Mouse (Mus musculus) kidney, adult 2 months (tissue): ENCODE measurements around the gene Hs6st1. TPM values are rescaled to one million over a fixed set of nuclear protein-coding genes. Genes with fewer than 3 reads are reported as not detected.

Source experiments
- DNase-seq: peaks from one replicate; pipeline ENCODE4 v3.0.0; 2021
- H3K27ac ChIP-seq: fragments of 200-500 bp; 2 replicates; pipeline ENCODE4 v1.5.1; 2012; ENCODE audit warnings: low read depth, low read length, control low read depth, inconsistent platforms; ENCODE audit not compliant: insufficient read depth
- H3K27me3 ChIP-seq: fragments of 200-500 bp; replicated peaks from 2 replicates; pipeline ENCODE4 v1.6.1; 2012; ENCODE audit warnings: mild to moderate bottlenecking, moderate library complexity, low read length, inconsistent platforms; ENCODE audit not compliant: control insufficient read depth, insufficient read depth
- H3K36me3 ChIP-seq: fragments of 200-500 bp; 2 replicates; pipeline ENCODE4 v1.6.1; 2012; ENCODE audit warnings: mild to moderate bottlenecking, moderate library complexity, low read length, inconsistent platforms; ENCODE audit not compliant: control insufficient read depth, insufficient read depth
- H3K4me1 ChIP-seq: fragments of 200-500 bp; 2 replicates; pipeline ENCODE4 v1.6.1; 2011; ENCODE audit warnings: low read length; ENCODE audit not compliant: control insufficient read depth, insufficient read depth
- H3K4me3 ChIP-seq: fragments of 200-500 bp; 2 replicates; pipeline ENCODE4 v1.5.1; 2011; ENCODE audit warnings: mild to moderate bottlenecking, low read depth, low read length, control low read depth; ENCODE audit not compliant: insufficient read depth
- CTCF ChIP-seq: fragments of 200-500 bp; conservative IDR thresholded peaks from 2 replicates; pipeline ENCODE4 v1.5.1; 2011; ENCODE audit warnings: low read depth, mild to moderate bottlenecking, control low read depth, low read length, moderate library complexity, mixed read lengths; ENCODE audit not compliant: insufficient read depth, insufficient read length
- POLR2A ChIP-seq: fragments of 200-500 bp; IDR thresholded peaks from one replicate; pipeline ENCODE4 v1.6.1; 2011; ENCODE audit warnings: low read depth, low read length, control low read depth
- WGBS: fragments of 180-500 bp; shearing (Covaris S2); methylation state at CpG from one replicate; pipeline ENCODE4 v1.1.7; 2018; 5-methylcytosine and 5-hydroxymethylcytosine counted together
- polyA plus RNA-seq: library from polyadenylated mRNA; depleted of rRNA; stranded (reverse); fragments of >200 nt; gene quantifications from 2 replicates; pipeline ENCODE4 v1.2.3, GENCODE M21; 2012

Gene Hs6st1
- polyA plus RNA-seq, 1 experiment = 123 TPM

DNA sequence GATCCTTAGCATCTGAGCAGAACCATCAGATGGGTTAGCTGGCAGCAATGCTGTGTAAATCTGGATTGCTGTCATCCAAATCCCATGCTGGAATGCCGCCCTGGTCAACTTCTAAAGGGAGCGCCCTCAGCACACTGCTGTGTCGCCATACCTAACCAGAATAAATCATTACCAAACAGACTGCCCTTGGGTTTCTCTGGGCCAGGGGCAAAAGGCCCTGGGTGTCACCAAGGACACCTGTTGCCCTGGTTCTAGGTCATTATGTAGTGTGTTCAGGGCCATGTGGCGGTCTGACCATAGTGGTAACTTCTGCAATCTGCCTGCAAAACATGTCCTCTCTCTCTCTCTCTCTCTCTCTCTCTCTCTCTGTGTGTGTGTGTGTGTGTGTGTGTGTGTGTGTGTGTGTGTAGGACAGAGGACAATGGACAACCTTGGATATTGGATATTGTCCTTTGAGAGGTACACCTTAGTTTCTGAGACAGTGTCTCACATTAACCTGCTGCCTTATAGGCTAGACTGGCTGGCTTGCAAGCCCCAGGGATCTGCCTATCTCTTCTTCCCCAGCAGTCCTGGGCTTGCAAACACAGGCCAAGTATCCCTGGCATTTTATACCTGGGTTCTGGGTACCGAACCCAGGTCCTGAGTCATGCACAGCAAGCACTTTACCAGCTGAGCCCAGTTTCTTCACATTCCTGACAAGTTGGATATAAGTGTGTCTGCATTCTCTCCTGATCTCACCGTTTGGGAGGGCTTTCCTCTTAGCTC is 1.8 kb upstream of the Hs6st1 start:
- peak; percentile 58 for DNase-seq
- Histone ChIP-seq H3K36me3 (no peaks in the 10 kb centered on the region), H3K4me1 (peaks cover 27% of the 10 kb centered on the region), H3K27me3 (no peaks in the 10 kb centered on the region), H3K4me3 (no peak overlapping the region), H3K27ac (no peak overlapping the region)
- TF ChIP-seq POLR2A (no peak), CTCF (no peak)
- WGBS = 73% methylated on average over 6 of the region's 6 CpGs

DNA sequence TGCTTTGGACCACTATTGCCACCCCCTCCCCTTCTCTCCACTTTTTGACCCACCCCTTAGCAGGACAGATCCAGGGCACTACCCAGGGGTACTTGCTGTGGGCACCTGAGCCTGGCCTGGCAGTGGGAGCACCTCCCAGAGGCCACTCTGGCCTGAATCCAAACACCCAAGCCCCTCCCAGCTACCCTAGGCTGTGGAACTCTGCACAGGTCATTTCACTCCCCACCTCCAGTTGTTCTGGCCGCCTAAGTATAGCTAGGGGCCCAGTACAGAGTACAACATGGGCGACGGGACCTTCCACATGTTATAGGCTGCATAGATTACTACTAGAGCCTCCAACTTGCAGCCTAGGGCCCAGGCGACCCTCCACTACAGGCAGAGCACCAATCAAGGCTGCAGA is 999 bp upstream of the Hs6st1 start:
- Histone ChIP-seq H3K4me1 (peaks cover 33% of the 10 kb centered on the region), H3K36me3 (no peaks in the 10 kb centered on the region), H3K27me3 (no peaks in the 10 kb centered on the region), H3K4me3 (no peak overlapping the region), H3K27ac (no peak overlapping the region)
- DNase-seq = peak; percentile 76
- 48% methylated on average over 4 of the region's 4 CpGs for WGBS
- no peak for TF ChIP-seq POLR2A
- no peak for TF ChIP-seq CTCF

DNA sequence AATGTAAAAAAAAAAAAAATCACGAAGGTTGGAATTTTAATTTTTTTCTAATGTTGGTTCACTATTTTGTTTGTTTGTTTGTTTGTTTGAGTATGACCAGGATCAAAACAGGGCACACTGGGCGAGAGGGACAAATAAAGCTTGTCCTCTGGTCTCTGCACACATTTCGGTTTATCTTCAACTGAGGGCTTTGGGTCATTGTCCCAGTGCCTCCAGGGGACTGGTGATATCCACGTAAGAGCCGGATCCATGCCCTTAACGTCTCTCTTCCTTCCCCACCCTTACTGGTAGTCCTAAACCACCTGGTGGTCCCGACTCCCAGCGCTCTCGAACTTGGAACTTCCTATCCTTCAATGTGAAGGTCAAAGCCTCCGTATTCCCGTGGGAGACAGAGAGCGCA is 589 bp upstream of the Hs6st1 start:
- Histone ChIP-seq H3K4me1 (peaks cover 35% of the 10 kb centered on the region), H3K4me3 (peak overlapping the region; percentile 38; the same call in 1 of the 2 replicates), H3K36me3 (no peaks in the 10 kb centered on the region), H3K27me3 (no peaks in the 10 kb centered on the region), H3K27ac (peak overlapping the region; percentile 78)
- TF ChIP-seq CTCF (no peak), POLR2A (no peak)
- WGBS = 20% methylated on average over 12 of the region's 12 CpGs
- no peak for DNase-seq

DNA sequence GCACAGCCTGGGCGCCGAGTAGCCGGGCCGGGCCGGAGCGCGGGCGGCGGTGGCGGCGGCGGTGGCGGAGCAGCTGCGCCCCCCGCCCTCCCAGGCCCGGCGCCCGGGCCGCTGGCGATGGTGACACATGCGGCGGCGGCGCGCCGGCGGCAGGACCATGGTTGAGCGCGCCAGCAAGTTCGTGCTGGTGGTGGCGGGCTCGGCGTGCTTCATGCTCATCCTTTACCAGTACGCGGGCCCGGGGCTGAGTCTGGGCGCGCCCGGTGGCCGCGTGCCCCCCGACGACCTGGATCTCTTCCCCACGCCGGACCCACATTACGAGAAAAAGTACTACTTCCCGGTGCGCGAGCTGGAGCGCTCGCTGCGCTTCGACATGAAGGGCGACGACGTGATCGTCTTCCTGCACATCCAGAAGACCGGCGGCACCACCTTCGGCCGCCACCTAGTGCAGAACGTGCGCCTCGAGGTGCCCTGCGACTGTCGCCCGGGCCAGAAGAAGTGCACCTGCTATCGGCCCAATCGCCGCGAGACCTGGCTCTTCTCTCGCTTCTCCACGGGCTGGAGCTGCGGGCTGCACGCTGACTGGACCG is 426 bp downstream of the Hs6st1 start:
- TF ChIP-seq POLR2A = no peak
- no peak for TF ChIP-seq CTCF
- Histone ChIP-seq H3K36me3 (no peaks in the 10 kb centered on the region), H3K27ac (peak overlapping the region; percentile 44), H3K27me3 (no peaks in the 10 kb centered on the region), H3K4me1 (peaks cover 45% of the 10 kb centered on the region), H3K4me3 (peak overlapping the region; percentile 60)
- DNase-seq = peak; percentile 55
- WGBS = under 1% methylated on average over 68 of the region's 76 CpGs

DNA sequence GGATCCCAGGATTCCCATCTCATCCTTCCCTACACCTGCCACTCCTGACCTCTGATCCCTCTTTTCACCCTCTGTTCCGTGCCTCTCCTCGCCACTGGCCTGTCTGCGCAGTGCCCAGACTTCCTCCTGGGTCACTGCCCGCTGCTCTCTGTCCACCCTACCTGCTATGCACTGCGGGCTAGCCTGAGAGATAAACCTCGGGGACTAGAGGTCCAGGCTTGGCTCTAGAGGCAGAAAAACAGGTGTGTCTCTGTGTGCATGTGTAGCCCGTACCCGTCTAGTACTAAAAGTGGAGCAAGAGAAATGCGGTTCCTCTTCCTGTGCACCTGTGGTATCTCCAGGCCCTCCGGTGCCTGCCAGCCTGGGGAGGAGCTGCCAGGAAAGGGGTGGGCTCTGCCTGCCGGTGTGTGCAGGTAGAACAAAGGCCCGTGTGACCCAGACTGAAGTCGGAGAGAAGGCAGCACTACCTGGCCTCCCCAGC is 1.1 kb downstream of the Hs6st1 start:
- Histone ChIP-seq H3K27me3 (no peaks in the 10 kb centered on the region), H3K4me3 (peak overlapping the region; percentile 60), H3K4me1 (peaks cover 47% of the 10 kb centered on the region), H3K36me3 (no peaks in the 10 kb centered on the region), H3K27ac (peak overlapping the region; percentile 44)
- DNase-seq = peak; percentile 82
- 2% methylated on average over 13 of the region's 13 CpGs for WGBS
- TF ChIP-seq CTCF (no peak), POLR2A (no peak)

DNA sequence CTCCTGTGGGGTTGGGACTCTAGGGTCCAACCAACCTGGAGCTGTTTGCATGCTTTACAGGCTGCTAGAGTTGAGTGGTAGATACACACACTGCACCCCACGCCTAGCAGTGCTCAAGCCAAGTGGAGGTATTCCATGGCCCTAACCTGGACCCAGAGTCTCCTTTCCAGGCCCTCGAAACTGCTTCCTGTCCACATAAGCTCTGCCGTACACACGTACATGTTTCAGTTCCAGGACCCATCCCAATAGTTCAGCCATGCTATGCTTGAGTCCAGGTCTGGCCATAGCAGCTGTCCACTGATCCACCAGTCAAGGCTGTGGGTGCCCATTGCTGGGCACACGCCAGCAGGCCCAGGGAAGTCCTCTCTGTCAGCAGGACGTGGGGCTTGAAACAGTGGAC is 2.0 kb downstream of the Hs6st1 start:
- TF ChIP-seq CTCF (no peak), POLR2A (no peak)
- H3K27me3 ChIP-seq = no peaks in the 10 kb centered on the region
- peaks cover 49% of the 10 kb centered on the region for H3K4me1 ChIP-seq
- WGBS = 16% methylated on average over 6 of the region's 6 CpGs
- H3K4me3 ChIP-seq = peak overlapping the region; percentile 60
- peak overlapping the region; percentile 39 for H3K27ac ChIP-seq
- no peak for DNase-seq
- H3K36me3 ChIP-seq = no peaks in the 10 kb centered on the region

DNA sequence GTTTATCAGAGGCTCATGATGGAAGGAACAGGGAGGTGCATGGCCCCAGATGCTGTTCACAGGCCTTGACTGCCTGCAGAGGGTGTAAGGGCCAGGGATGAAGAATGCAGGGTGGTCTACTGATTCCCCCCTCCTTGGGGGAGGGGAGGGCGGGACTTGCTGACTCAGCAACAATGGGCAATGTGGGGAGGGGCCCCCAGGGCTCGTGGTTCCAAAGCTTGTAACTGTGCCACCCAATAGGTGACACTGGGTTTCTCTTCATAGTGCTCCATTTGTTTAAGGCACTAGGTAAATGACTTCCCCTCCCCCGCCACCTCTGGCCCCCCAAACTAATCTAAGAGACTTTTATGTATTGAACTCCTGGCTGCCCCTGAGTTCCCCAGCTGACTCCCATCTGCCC is 2.5 kb downstream of the Hs6st1 start:
- peak overlapping the region; percentile 39 for H3K27ac ChIP-seq
- TF ChIP-seq CTCF (no peak), POLR2A (no peak)
- no peaks in the 10 kb centered on the region for H3K27me3 ChIP-seq
- H3K4me1 ChIP-seq = peaks cover 49% of the 10 kb centered on the region
- no peak for DNase-seq
- H3K36me3 ChIP-seq = no peaks in the 10 kb centered on the region
- H3K4me3 ChIP-seq = peak overlapping the region; percentile 60
- 31% methylated on average over 3 of the region's 3 CpGs for WGBS
